Comparison of ENCODE assay signal across 10 mouse cellular contexts in the genomic region with DNA sequence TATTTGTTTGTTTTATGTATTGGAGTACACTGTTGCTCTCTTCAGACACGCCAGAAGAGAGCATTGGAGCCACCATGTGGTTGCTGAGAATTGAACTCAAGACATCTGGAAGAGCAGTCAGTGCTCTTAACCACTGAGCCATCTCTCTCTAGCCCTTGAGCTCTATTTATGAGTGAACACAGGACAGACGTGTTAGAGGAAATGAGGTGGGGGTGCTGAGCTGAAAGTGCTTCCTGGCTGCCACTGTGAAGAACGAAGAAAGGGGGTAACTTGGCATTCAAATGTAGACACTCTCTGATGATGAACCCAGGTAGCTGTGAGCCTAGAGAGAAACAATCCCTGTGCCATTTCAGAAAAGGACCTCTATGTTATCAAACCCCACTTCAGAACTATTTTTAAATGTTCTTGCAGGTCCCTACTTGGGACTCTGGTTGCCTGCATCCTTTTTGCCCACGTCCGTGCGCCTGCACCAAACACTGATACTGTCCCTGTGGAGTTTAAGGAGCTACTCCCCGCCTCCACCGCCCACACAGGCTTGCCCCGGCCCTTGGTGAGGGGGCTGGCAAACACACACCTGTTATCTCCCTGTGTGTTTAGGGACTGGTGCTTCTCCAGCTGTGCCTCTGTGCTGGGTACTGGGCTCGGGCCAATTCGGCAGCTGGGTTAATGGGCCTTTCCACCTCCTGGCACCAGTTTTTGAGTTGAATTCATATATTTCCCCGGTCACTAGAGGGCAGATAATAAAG. TPM values are rescaled to one million over a fixed set of nuclear protein-coding genes. Genes with fewer than 3 reads are reported as not detected.
A peak's percentile ranks its signal among the peaks of the same experiment; 100 is the strongest.
DNase-seq lines count a peak whose midpoint lies in the region; ATAC-seq and TF ChIP-seq lines count a peak whose summit lies in the region.
"Had no signal": no experiment of that assay in that cellular context is flagged by ENCODE, and none has a peak within 500 bp of the region (broad histone marks: within the 10 kb centered on the region; RNA-seq: fewer than 3 reads in every experiment).

No protein-coding gene starts in this region.

- peaks cover 10% of the 10 kb centered on the region for H3K4me1 ChIP-seq in lung, embryonic 14.5 days (ENCODE audit: insufficient read depth)
- peaks cover 16% of the 10 kb centered on the region for H3K4me1 ChIP-seq in forebrain, embryonic 14.5 days (ENCODE audit: control insufficient read depth, insufficient read depth, low read length)
- peaks cover 34% of the 10 kb centered on the region for H3K4me1 ChIP-seq in midbrain, embryonic 10.5 days
- H3K4me1 ChIP-seq in stomach, embryonic 14.5 days (ENCODE audit: control insufficient read depth, insufficient read depth, low read length) = peaks cover 11% of the 10 kb centered on the region; the same call in 1 of the 2 replicates

- no peak overlapping the region for H3K9ac ChIP-seq in lung, embryonic 14.5 days
- H3K9ac ChIP-seq in forebrain, embryonic 14.5 days (ENCODE audit: low read length) = 0 out of 2 replicates have a peak overlapping the region, but pooled peaks have one; percentile 9
- no peak overlapping the region for H3K9ac ChIP-seq in stomach, embryonic 14.5 days (replicated peaks; ENCODE audit: low read depth, low read length)

- H3K4me2 ChIP-seq in lung, embryonic 14.5 days = no peak overlapping the region
- peak overlapping the region; percentile 40 for H3K4me2 ChIP-seq in forebrain, embryonic 14.5 days (ENCODE audit: low read length)
- no peak overlapping the region for H3K4me2 ChIP-seq in stomach, embryonic 14.5 days (replicated peaks; ENCODE audit: low read depth, low read length)

- H3K4me3 ChIP-seq in lung, embryonic 14.5 days (ENCODE audit: low read depth, low read length) = no peak overlapping the region
- no peak overlapping the region for H3K4me3 ChIP-seq in forebrain, embryonic 14.5 days (ENCODE audit: low read depth, low read length)
- H3K4me3 ChIP-seq in midbrain, embryonic 10.5 days = no peak overlapping the region
- no peak overlapping the region for H3K4me3 ChIP-seq in stomach, embryonic 14.5 days (ENCODE audit: low read depth, low read length)

- no peak overlapping the region for H3K27ac ChIP-seq in lung, embryonic 14.5 days (ENCODE audit: low read depth)
- peak overlapping the region; percentile 78 for H3K27ac ChIP-seq in forebrain, embryonic 14.5 days (ENCODE audit: low read depth, low read length)
- H3K27ac ChIP-seq in midbrain, embryonic 10.5 days (replicated peaks) = peak overlapping the region; percentile 55; the same call in 1 of the 2 replicates
- H3K27ac ChIP-seq in stomach, embryonic 14.5 days (ENCODE audit: low read length) = no peak overlapping the region

- H3K27me3 ChIP-seq in lung, embryonic 14.5 days (ENCODE audit: insufficient read depth, low read length) = no peaks in the 10 kb centered on the region
- H3K27me3 ChIP-seq in forebrain, embryonic 14.5 days (replicated peaks; ENCODE audit: control insufficient read depth, insufficient read depth, low read length) = peaks cover 43% of the 10 kb centered on the region
- peaks cover 34% of the 10 kb centered on the region for H3K27me3 ChIP-seq in midbrain, embryonic 10.5 days (ENCODE audit: low read depth, poor library complexity, severe bottlenecking)
- no peaks in the 10 kb centered on the region for H3K27me3 ChIP-seq in stomach, embryonic 14.5 days (ENCODE audit: control insufficient read depth, insufficient read depth, low read length)

- H3K9me3 ChIP-seq in lung, embryonic 14.5 days (ENCODE audit: low read depth, low read length) = no peaks in the 10 kb centered on the region
- H3K9me3 ChIP-seq in forebrain, embryonic 14.5 days (replicated peaks; ENCODE audit: control insufficient read depth, low read length) = no peaks in the 10 kb centered on the region
- H3K9me3 ChIP-seq in midbrain, embryonic 10.5 days (replicated peaks) = no peaks in the 10 kb centered on the region
- H3K9me3 ChIP-seq in stomach, embryonic 14.5 days (ENCODE audit: control insufficient read depth, low read depth, low read length) = no peaks in the 10 kb centered on the region

- TF ChIP-seq CTCF in lung, embryonic 14.5 days (IDR thresholded peaks at IDR 0.05; ENCODE audit: low read depth) = 0 out of 2 replicates have a peak, but pooled peaks have one; percentile 7

- no peaks in the 10 kb centered on the region for H3K36me3 ChIP-seq in lung, embryonic 14.5 days (ENCODE audit: insufficient read depth)
- H3K36me3 ChIP-seq in forebrain, embryonic 14.5 days (ENCODE audit: control insufficient read depth, insufficient read depth, low read length) = no peaks in the 10 kb centered on the region
- no peaks in the 10 kb centered on the region for H3K36me3 ChIP-seq in midbrain, embryonic 10.5 days
- H3K36me3 ChIP-seq in stomach, embryonic 14.5 days (ENCODE audit: control insufficient read depth, insufficient read depth, low read length) = no peaks in the 10 kb centered on the region

- 35% methylated on average over 12 of the region's 12 CpGs for WGBS in lung, embryonic 14.5 days
- WGBS in forebrain, embryonic 14.5 days = 24% methylated on average over 12 of the region's 12 CpGs
- WGBS in midbrain, embryonic 10.5 days = 66% methylated on average over 12 of the region's 12 CpGs
- WGBS in stomach, embryonic 14.5 days = 41% methylated on average over 12 of the region's 12 CpGs

- no peak for ATAC-seq in lung, embryonic 14.5 days (ENCODE audit: insufficient read depth)
- peak; percentile 16 for ATAC-seq in forebrain, embryonic 14.5 days
- ATAC-seq in stomach, embryonic 14.5 days (ENCODE audit: insufficient number of reproducible peaks, insufficient read depth, low FRiP score, low read depth) = 0 out of 2 replicates have a peak, but pooled peaks have one; percentile 16

- DNase-seq in lung, embryonic 14.5 days = no peak
- DNase-seq in lung, adult 18-20 months = no peak
- peak; percentile 66 for DNase-seq in forebrain, embryonic 14.5 days (ENCODE audit: low spot score)
- no peak for DNase-seq in midbrain, embryonic 10.5 days (ENCODE audit: low spot score)
- no peak for DNase-seq in layer of hippocampus, adult 18-20 months (ENCODE audit: low spot score in 2 of 2)
- no peak for DNase-seq in layer of hippocampus, postnatal 10 days (ENCODE audit: low spot score in 2 of 2)
- DNase-seq: kidney, adult 18-20 months; right cerebral cortex, postnatal 14 days had no signal

RNA-seq across cellular contexts. Expression of a gene that starts 58.2 kb away (rescaled TPM):
- polyA plus RNA-seq in lung, embryonic 14.5 days (2014; fragmentation: Nextera tagmentation; extraction: Ambion mirVana) = not detected in 2 replicates
- polyA plus RNA-seq in forebrain, embryonic 14.5 days (2014; fragmentation: Nextera tagmentation; extraction: Ambion mirVana) = 0.08 and 0.16 TPM in 2 replicates
- not detected in 2 replicates for polyA plus RNA-seq in midbrain, embryonic 10.5 days (2016; fragmentation: Nextera tagmentation; extraction: Ambion mirVana)
- polyA plus RNA-seq in stomach, embryonic 14.5 days (2014; fragmentation: Nextera tagmentation; extraction: Ambion mirVana) = 0.13 TPM in 1 of 2 replicates, not detected in the other
- 1 to 10 TPM; 1.3 to 1.8 TPM for total RNA-seq in layer of hippocampus, adult 18-20 months (2021)
- total RNA-seq in layer of hippocampus, postnatal 10 days (2021) = 1 to 10 TPM; 1.2 to 2.5 TPM
- total RNA-seq: MEL had no signal

Comparison
In these comparisons a context has a peak if more than half of its experiments do, and no peak if none do; other contexts are left out.
1. H3K27ac ChIP-seq: peak in forebrain, embryonic 14.5 days (single experiment) and midbrain, embryonic 10.5 days (single experiment); none in lung, embryonic 14.5 days (single experiment) and stomach, embryonic 14.5 days (single experiment).